Mouse (Mus musculus): Measurements from ENCODE around the gene Bag2. TPM values are rescaled to one million over a fixed set of nuclear protein-coding genes. Genes with fewer than 3 reads are reported as not detected.
"Not testable (repeated sequence)": the region's sequence is repeated elsewhere in the genome, so short reads cannot be mapped to it uniquely, and the experiment has no call there.

Gene Bag2
- polyA plus RNA-seq, 1 experiment, result 18.0 TPM

DNA sequence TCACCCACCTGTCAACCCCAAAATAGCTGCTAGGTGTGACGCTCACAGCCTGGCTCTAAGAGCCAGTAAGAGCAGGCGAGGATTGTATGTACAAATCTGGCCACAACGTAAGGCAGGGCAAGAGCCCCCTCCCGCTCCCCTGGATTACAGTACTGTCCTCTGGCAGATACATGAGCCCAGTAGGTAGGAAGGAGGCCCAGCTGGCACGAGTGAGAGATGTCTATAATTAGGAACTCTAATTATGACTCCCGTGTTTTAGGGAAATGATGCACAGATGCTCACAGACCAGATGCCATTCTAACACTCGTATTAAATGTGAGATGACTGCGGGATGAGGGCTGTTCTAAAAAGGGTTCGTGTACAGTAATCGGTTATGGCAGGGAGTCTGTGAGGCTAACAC, 6.3 kb downstream of the Bag2 start:
- Histone ChIP-seq H3K4me3 (ENCODE audit: insufficient read depth, low read depth, low read length) (no peak overlapping the region), H3K4me1 (ENCODE audit: control insufficient read depth, insufficient read depth, low read length) (peaks cover 18% of the 10 kb centered on the region; the same call in 1 of the 2 replicates), H3K36me3 (ENCODE audit: control insufficient read depth, insufficient read depth, low read length) (no peaks in the 10 kb centered on the region), H3K27ac (ENCODE audit: insufficient read depth, low read depth, low read length) (no peak overlapping the region), H3K27me3 (replicated peaks; ENCODE audit: control insufficient read depth, insufficient read depth, low read length) (no peaks in the 10 kb centered on the region)
- WGBS, result 88% methylated on average over 10 of the region's 10 CpGs
- no peak for DNase-seq
- TF ChIP-seq CTCF (conservative IDR thresholded peaks at IDR 0.05; ENCODE audit: insufficient read depth, insufficient read length, low read depth, low read length) (no peak), POLR2A (IDR thresholded peaks at IDR 0.05; ENCODE audit: low read depth, low read length) (no peak)

DNA sequence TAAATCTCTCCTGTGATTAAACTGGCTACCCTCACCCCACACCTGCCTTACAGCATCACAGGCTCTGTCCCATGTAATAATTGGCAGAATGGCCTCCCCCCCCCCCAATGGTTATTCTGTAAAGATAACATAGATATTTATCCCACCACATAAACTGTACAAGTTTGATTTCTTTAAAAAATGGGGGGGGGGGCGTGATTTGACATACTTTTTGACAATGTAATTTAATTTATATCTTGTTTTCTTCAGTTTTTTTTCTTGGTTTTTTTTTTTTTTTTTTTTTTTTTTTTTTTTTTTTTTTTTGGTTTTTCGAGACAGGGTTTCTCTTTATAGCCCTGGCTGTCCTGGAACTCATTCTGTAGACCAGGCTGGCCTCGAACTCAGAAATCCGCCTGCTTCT, 7.9 kb downstream of the Bag2 start:
- H3K36me3 ChIP-seq (ENCODE audit: control insufficient read depth, insufficient read depth, low read length); H3K27ac ChIP-seq (ENCODE audit: insufficient read depth, low read depth, low read length); DNase-seq; H3K4me3 ChIP-seq (ENCODE audit: insufficient read depth, low read depth, low read length); H3K27me3 ChIP-seq (replicated peaks; ENCODE audit: control insufficient read depth, insufficient read depth, low read length): not testable (repeated sequence)
- peaks cover 12% of the 10 kb centered on the region; the same call in 1 of the 2 replicates for H3K4me1 ChIP-seq (ENCODE audit: control insufficient read depth, insufficient read depth, low read length)
- WGBS, result 89% methylated on average over 3 of the region's 4 CpGs

DNA sequence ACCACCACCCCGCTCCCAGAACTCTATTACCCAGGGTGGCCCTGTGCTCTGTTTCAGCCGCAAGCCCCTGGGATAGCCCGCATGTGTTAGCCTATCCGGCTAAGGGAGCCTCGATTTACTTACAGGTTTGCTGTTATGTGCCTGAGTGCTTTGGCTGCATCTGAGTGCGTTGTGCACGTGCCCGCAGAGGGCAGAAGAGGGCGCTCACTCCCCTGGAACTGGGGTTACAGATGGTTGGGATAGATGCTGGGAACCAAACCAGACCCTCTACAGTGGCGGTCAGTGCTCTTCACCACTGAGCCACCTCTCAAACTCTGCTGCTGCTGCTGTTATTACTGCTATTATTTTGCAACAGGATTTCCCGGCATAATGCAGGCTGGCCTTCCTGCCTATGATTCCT, 8.5 kb downstream of the Bag2 start:
- 96% methylated on average over 11 of the region's 11 CpGs for WGBS
- DNase-seq, result no peak
- Histone ChIP-seq H3K36me3 (ENCODE audit: control insufficient read depth, insufficient read depth, low read length) (no peaks in the 10 kb centered on the region), H3K27me3 (replicated peaks; ENCODE audit: control insufficient read depth, insufficient read depth, low read length) (no peaks in the 10 kb centered on the region), H3K4me3 (ENCODE audit: insufficient read depth, low read depth, low read length) (no peak overlapping the region), H3K27ac (ENCODE audit: insufficient read depth, low read depth, low read length) (no peak overlapping the region), H3K4me1 (ENCODE audit: control insufficient read depth, insufficient read depth, low read length) (peaks cover 7% of the 10 kb centered on the region; the same call in 1 of the 2 replicates)
- TF ChIP-seq CTCF (conservative IDR thresholded peaks at IDR 0.05; ENCODE audit: insufficient read depth, insufficient read length, low read depth, low read length) (no peak), POLR2A (IDR thresholded peaks at IDR 0.05; ENCODE audit: low read depth, low read length) (no peak)

DNA sequence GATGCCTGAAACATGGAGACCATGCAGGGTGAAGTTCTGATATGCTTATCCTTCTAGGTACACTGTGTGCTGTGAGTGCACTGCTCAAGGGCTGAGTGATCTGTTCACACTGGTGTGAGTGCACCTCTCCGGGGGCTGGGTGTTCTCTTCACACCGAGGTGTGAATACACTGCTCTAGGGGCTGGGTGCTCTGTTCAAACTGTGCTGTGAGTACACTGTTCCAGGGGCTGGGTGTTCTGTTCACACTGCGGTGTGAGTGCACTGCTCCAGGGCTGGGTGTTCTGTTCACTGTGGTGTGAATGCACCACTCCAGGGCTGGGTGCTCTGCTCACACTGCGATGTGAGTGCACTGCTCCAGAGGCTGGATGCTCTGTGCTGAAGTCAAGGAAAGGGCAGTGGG, 11.7 kb downstream of the Bag2 start:
- no peaks in the 10 kb centered on the region for H3K36me3 ChIP-seq (ENCODE audit: control insufficient read depth, insufficient read depth, low read length)
- no peak overlapping the region for H3K27ac ChIP-seq (ENCODE audit: insufficient read depth, low read depth, low read length)
- WGBS, result 82% methylated on average over 4 of the region's 4 CpGs
- no peaks in the 10 kb centered on the region for H3K27me3 ChIP-seq (replicated peaks; ENCODE audit: control insufficient read depth, insufficient read depth, low read length)
- no peak overlapping the region for H3K4me3 ChIP-seq (ENCODE audit: insufficient read depth, low read depth, low read length)
- DNase-seq, result no peak
- TF ChIP-seq CTCF (conservative IDR thresholded peaks at IDR 0.05; ENCODE audit: insufficient read depth, insufficient read length, low read depth, low read length), result no peak
- TF ChIP-seq POLR2A (IDR thresholded peaks at IDR 0.05; ENCODE audit: low read depth, low read length), result no peak
- no peaks in the 10 kb centered on the region for H3K4me1 ChIP-seq (ENCODE audit: control insufficient read depth, insufficient read depth, low read length)

DNA sequence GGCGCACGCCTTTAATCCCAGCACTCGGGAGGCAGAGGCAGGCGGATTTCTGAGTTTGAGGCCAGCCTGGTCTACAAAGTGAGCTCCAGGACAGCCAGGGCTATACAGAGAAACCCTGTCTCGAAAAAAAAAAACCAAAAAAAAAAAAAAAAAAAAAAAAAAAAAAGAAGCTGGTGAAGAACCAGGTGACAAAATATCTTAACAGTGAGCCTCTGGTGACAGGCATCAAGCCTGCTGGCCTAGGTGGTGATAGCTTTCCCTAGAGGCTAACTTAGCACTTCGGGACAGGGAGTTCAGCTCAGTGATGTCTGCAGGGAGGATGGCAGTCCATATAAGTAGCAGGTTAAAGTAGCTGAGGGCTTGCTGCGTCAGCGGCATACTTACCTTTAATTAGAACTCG, 12.8 kb downstream of the Bag2 start:
- H3K4me1 ChIP-seq (ENCODE audit: control insufficient read depth, insufficient read depth, low read length); H3K4me3 ChIP-seq (ENCODE audit: insufficient read depth, low read depth, low read length); H3K36me3 ChIP-seq (ENCODE audit: control insufficient read depth, insufficient read depth, low read length); H3K27ac ChIP-seq (ENCODE audit: insufficient read depth, low read depth, low read length); H3K27me3 ChIP-seq (replicated peaks; ENCODE audit: control insufficient read depth, insufficient read depth, low read length); DNase-seq: not testable (repeated sequence)
- WGBS, result 97% methylated on average over 9 of the region's 9 CpGs

DNA sequence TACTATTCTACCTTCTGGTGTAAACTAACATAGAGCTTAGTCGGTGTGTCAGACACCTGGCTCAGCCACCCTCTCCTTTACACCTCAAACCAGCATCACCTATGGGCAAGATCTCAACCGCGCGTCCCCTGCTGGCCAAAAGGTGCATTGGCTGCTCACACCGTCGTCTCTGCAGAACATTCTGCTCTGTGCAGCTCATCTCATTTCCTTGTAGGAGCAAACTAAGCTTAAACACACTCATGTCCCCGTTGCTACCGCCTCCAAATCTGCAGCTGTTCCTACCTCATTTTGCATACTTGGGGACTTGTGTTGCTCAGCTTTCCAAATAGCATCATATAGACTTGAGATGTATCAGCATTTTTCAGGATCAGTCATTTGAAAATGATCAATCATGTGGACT, 14.7 kb downstream of the Bag2 start:
- Histone ChIP-seq H3K36me3 (ENCODE audit: control insufficient read depth, insufficient read depth, low read length) (no peaks in the 10 kb centered on the region), H3K4me3 (ENCODE audit: insufficient read depth, low read depth, low read length) (no peak overlapping the region), H3K4me1 (ENCODE audit: control insufficient read depth, insufficient read depth, low read length) (no peaks in the 10 kb centered on the region), H3K27me3 (replicated peaks; ENCODE audit: control insufficient read depth, insufficient read depth, low read length) (no peaks in the 10 kb centered on the region), H3K27ac (ENCODE audit: insufficient read depth, low read depth, low read length) (no peak overlapping the region)
- TF ChIP-seq POLR2A (IDR thresholded peaks at IDR 0.05; ENCODE audit: low read depth, low read length) (no peak), CTCF (conservative IDR thresholded peaks at IDR 0.05; ENCODE audit: insufficient read depth, insufficient read length, low read depth, low read length) (peak; percentile 87)
- DNase-seq, result peak; percentile 41
- 28% methylated on average over 8 of the region's 8 CpGs for WGBS

DNA sequence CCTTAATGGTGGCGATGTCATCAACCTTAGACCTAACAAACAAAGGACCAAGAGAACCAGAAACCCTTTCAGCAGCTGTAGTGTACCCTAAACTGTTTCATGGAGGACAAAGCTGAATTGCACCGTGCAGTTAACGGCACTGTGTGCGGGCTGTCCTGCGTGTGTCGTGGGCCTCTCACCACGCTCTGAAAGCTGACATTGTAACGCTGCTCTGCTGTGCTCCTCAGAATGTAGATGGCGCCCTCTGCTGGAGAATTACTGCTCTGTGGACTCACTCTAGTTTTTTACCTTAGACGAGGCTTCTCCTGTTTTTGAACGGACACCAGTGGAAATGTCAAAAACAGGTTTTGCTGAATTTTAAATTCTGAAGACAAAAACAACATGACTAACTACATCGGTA, 18.3 kb downstream of the Bag2 start:
- 0 out of 2 replicates have a peak, but pooled peaks cover 8% of the 10 kb centered on the region for H3K4me1 ChIP-seq (ENCODE audit: control insufficient read depth, insufficient read depth, low read length)
- DNase-seq, result peak; percentile 83
- 23% methylated on average over 12 of the region's 12 CpGs for WGBS
- no peaks in the 10 kb centered on the region for H3K27me3 ChIP-seq (replicated peaks; ENCODE audit: control insufficient read depth, insufficient read depth, low read length)
- no peaks in the 10 kb centered on the region for H3K36me3 ChIP-seq (ENCODE audit: control insufficient read depth, insufficient read depth, low read length)
- no peak overlapping the region for H3K4me3 ChIP-seq (ENCODE audit: insufficient read depth, low read depth, low read length)
- TF ChIP-seq POLR2A (IDR thresholded peaks at IDR 0.05; ENCODE audit: low read depth, low read length) (no peak), CTCF (conservative IDR thresholded peaks at IDR 0.05; ENCODE audit: insufficient read depth, insufficient read length, low read depth, low read length) (peak; percentile 92)
- no peak overlapping the region for H3K27ac ChIP-seq (ENCODE audit: insufficient read depth, low read depth, low read length)

DNA sequence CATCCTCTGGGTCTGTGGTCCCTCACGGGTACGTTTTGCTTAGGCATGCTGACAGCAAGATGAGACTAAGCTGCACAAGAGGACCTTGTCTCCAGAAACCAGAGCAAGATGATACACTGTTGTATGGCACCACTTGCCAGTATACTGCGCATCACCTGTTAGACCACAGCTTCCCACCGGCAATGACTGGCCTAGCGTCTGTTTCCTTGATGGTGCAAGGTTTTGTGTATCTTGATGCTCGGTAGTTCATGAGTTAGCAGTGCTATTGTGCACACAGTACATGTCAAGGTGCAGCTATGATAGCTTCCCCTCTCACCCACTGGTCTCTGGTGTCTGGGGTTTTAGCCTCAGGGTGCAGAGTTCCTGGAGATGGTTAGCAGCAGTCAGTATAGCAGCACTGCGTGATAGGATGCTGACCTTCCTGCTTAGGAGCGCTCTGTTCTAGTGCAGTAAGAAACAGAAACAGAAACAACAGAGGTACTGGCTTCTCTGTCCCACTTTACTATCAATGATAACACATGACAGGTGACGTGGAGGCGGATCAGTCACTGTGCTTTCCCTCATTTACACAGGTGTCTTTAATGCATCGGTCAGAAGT, 18.8 kb downstream of the Bag2 start:
- Histone ChIP-seq H3K4me3 (ENCODE audit: insufficient read depth, low read depth, low read length) (no peak overlapping the region), H3K36me3 (ENCODE audit: control insufficient read depth, insufficient read depth, low read length) (no peaks in the 10 kb centered on the region), H3K27me3 (replicated peaks; ENCODE audit: control insufficient read depth, insufficient read depth, low read length) (no peaks in the 10 kb centered on the region), H3K4me1 (ENCODE audit: control insufficient read depth, insufficient read depth, low read length) (0 out of 2 replicates have a peak, but pooled peaks cover 12% of the 10 kb centered on the region), H3K27ac (ENCODE audit: insufficient read depth, low read depth, low read length) (no peak overlapping the region)
- 83% methylated on average over 11 of the region's 11 CpGs for WGBS
- no peak for TF ChIP-seq POLR2A (IDR thresholded peaks at IDR 0.05; ENCODE audit: low read depth, low read length)
- TF ChIP-seq CTCF (conservative IDR thresholded peaks at IDR 0.05; ENCODE audit: insufficient read depth, insufficient read length, low read depth, low read length), result no peak
- no peak for DNase-seq
